Mouse (Mus musculus): ENCODE measurements around the gene Gm42688. TPM values are rescaled to one million over a fixed set of nuclear protein-coding genes. Genes with fewer than 3 reads are reported as not detected.
A peak's percentile ranks its signal among the peaks of the same experiment; 100 is the strongest.

Gene Gm42688
- polyA plus RNA-seq, 1 experiment: 10.0 TPM

GRCm38 (mm10) chr6:83134951-83135513, 33.6 kb downstream of the Gm42688 start, which contains the start of gene Rtkn:
TSS of gene Rtkn (plus strand) at chr6:83135463.
- Histone ChIP-seq H3K4me1 (ENCODE audit: control insufficient read depth, insufficient read depth, low read length) (peaks cover 29% of the 10 kb centered on the region), H3K27me3 (ENCODE audit: control insufficient read depth, insufficient read depth, low read length) (no peaks in the 10 kb centered on the region), H3K27ac (ENCODE audit: control insufficient read depth, insufficient read depth, low read depth, low read length) (peak within 1 kb of the TSS; percentile 69; the same call in 1 of the 2 replicates), H3K4me3 (ENCODE audit: control insufficient read depth, low read depth, low read length) (peak within 1 kb of the TSS; percentile 2), H3K36me3 (ENCODE audit: control insufficient read depth, insufficient read depth, low read length) (no peaks in the 10 kb centered on the region)
- TF ChIP-seq CTCF (IDR thresholded peaks at IDR 0.05; ENCODE audit: control insufficient read depth, insufficient read depth, insufficient replicate concordance, low read depth, low read length) (no peak), POLR2A (IDR thresholded peaks at IDR 0.05; ENCODE audit: control insufficient read depth, low read depth, low read length) (no peak)

GRCm38 (mm10) chr6:83135571-83136161, 34.2 kb downstream of the Gm42688 start:
- Histone ChIP-seq H3K4me1 (ENCODE audit: control insufficient read depth, insufficient read depth, low read length) (peaks cover 29% of the 10 kb centered on the region), H3K27ac (ENCODE audit: control insufficient read depth, insufficient read depth, low read depth, low read length) (no peak overlapping the region)

GRCm38 (mm10) chr6:83136291-83136880, 35.0 kb downstream of the Gm42688 start:
- TF ChIP-seq CTCF (IDR thresholded peaks at IDR 0.05; ENCODE audit: control insufficient read depth, insufficient read depth, insufficient replicate concordance, low read depth, low read length) (no peak), POLR2A (IDR thresholded peaks at IDR 0.05; ENCODE audit: control insufficient read depth, low read depth, low read length) (no peak)
- Histone ChIP-seq H3K27me3 (ENCODE audit: control insufficient read depth, insufficient read depth, low read length) (no peaks in the 10 kb centered on the region), H3K27ac (ENCODE audit: control insufficient read depth, insufficient read depth, low read depth, low read length) (peak overlapping the region; percentile 69), H3K4me3 (ENCODE audit: control insufficient read depth, low read depth, low read length) (peak overlapping the region; percentile 59), H3K36me3 (ENCODE audit: control insufficient read depth, insufficient read depth, low read length) (no peaks in the 10 kb centered on the region), H3K4me1 (ENCODE audit: control insufficient read depth, insufficient read depth, low read length) (peaks cover 29% of the 10 kb centered on the region)

More at GRCm38 (mm10) chr6:83135571-83136161, 34.2 kb downstream of the Gm42688 start:
- Histone ChIP-seq H3K27me3 (ENCODE audit: control insufficient read depth, insufficient read depth, low read length) (no peaks in the 10 kb centered on the region), H3K36me3 (ENCODE audit: control insufficient read depth, insufficient read depth, low read length) (no peaks in the 10 kb centered on the region), H3K4me3 (ENCODE audit: control insufficient read depth, low read depth, low read length) (peak overlapping the region; percentile 2)
- no peak for TF ChIP-seq POLR2A (IDR thresholded peaks at IDR 0.05; ENCODE audit: control insufficient read depth, low read depth, low read length)
- TF ChIP-seq CTCF (IDR thresholded peaks at IDR 0.05; ENCODE audit: control insufficient read depth, insufficient read depth, insufficient replicate concordance, low read depth, low read length): no peak

GRCm38 (mm10) chr6:83136881-83137575, 35.6 kb downstream of the Gm42688 start:
- H3K4me3 ChIP-seq (ENCODE audit: control insufficient read depth, low read depth, low read length): peak overlapping the region; percentile 59
- H3K4me1 ChIP-seq (ENCODE audit: control insufficient read depth, insufficient read depth, low read length): peaks cover 31% of the 10 kb centered on the region
- no peaks in the 10 kb centered on the region for H3K36me3 ChIP-seq (ENCODE audit: control insufficient read depth, insufficient read depth, low read length)
- peak overlapping the region; percentile 69 for H3K27ac ChIP-seq (ENCODE audit: control insufficient read depth, insufficient read depth, low read depth, low read length)
- H3K27me3 ChIP-seq (ENCODE audit: control insufficient read depth, insufficient read depth, low read length): no peaks in the 10 kb centered on the region
- TF ChIP-seq POLR2A (IDR thresholded peaks at IDR 0.05; ENCODE audit: control insufficient read depth, low read depth, low read length) (no peak), CTCF (IDR thresholded peaks at IDR 0.05; ENCODE audit: control insufficient read depth, insufficient read depth, insufficient replicate concordance, low read depth, low read length) (no peak)

GRCm38 (mm10) chr6:83137576-83137950, 36.1 kb downstream of the Gm42688 start:
- Histone ChIP-seq H3K36me3 (ENCODE audit: control insufficient read depth, insufficient read depth, low read length) (no peaks in the 10 kb centered on the region), H3K27ac (ENCODE audit: control insufficient read depth, insufficient read depth, low read depth, low read length) (peak overlapping the region; percentile 69; the same call in 1 of the 2 replicates), H3K27me3 (ENCODE audit: control insufficient read depth, insufficient read depth, low read length) (no peaks in the 10 kb centered on the region), H3K4me1 (ENCODE audit: control insufficient read depth, insufficient read depth, low read length) (peaks cover 36% of the 10 kb centered on the region), H3K4me3 (ENCODE audit: control insufficient read depth, low read depth, low read length) (peak overlapping the region; percentile 59)
- no peak for TF ChIP-seq CTCF (IDR thresholded peaks at IDR 0.05; ENCODE audit: control insufficient read depth, insufficient read depth, insufficient replicate concordance, low read depth, low read length)

- H3K27me3 ChIP-seq (ENCODE audit: control insufficient read depth, insufficient read depth, low read length): no peaks in the 10 kb centered on the region
- H3K4me1 ChIP-seq (ENCODE audit: control insufficient read depth, insufficient read depth, low read length): peaks cover 36% of the 10 kb centered on the region
- H3K4me3 ChIP-seq (ENCODE audit: control insufficient read depth, low read depth, low read length): peak overlapping the region; percentile 30
- H3K27ac ChIP-seq (ENCODE audit: control insufficient read depth, insufficient read depth, low read depth, low read length): peak overlapping the region; percentile 56; the same call in 1 of the 2 replicates
- no peak for TF ChIP-seq POLR2A (IDR thresholded peaks at IDR 0.05; ENCODE audit: control insufficient read depth, low read depth, low read length)
- no peak for TF ChIP-seq CTCF (IDR thresholded peaks at IDR 0.05; ENCODE audit: control insufficient read depth, insufficient read depth, insufficient replicate concordance, low read depth, low read length)
- no peaks in the 10 kb centered on the region for H3K36me3 ChIP-seq (ENCODE audit: control insufficient read depth, insufficient read depth, low read length)
These were observed 36.6 kb downstream of the Gm42688 start for GRCm38 (mm10) chr6:83138056-83138455.

- Histone ChIP-seq H3K4me3 (ENCODE audit: control insufficient read depth, low read depth, low read length) (no peak overlapping the region), H3K27me3 (ENCODE audit: control insufficient read depth, insufficient read depth, low read length) (no peaks in the 10 kb centered on the region), H3K36me3 (ENCODE audit: control insufficient read depth, insufficient read depth, low read length) (no peaks in the 10 kb centered on the region), H3K27ac (ENCODE audit: control insufficient read depth, insufficient read depth, low read depth, low read length) (no peak overlapping the region), H3K4me1 (ENCODE audit: control insufficient read depth, insufficient read depth, low read length) (peaks cover 36% of the 10 kb centered on the region)
- no peak for TF ChIP-seq POLR2A (IDR thresholded peaks at IDR 0.05; ENCODE audit: control insufficient read depth, low read depth, low read length)
- TF ChIP-seq CTCF (IDR thresholded peaks at IDR 0.05; ENCODE audit: control insufficient read depth, insufficient read depth, insufficient replicate concordance, low read depth, low read length): no peak
These were observed 38.6 kb downstream of the Gm42688 start for GRCm38 (mm10) chr6:83140044-83140443.
